Mouse (Mus musculus): ENCODE results near the gene Cdkl1. TPM values are rescaled to one million over a fixed set of nuclear protein-coding genes. Genes with fewer than 3 reads are reported as not detected.

Cdkl1 gene
- polyA plus RNA-seq, 1 experiment = 20.1 TPM

DNA sequence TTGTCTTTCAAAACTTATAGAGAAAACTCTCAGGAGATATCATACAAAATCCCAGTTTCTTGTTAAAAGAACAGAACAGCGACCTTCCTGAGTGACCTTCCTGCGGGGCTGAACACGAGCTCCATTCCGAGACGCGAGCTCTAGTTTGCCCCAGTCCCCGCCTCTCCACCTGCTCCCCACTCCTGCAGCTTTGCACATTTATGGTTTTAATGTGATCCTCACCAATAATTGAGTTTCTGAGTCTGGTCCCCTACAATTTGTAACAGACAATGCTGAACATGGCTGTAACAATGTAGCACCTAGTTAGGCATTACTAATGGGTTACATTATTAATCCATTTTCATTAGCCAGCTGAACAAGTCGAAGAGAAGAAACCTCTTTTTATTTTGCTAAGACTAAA lies 9.6 kb downstream of the Cdkl1 start:
- H3K4me1 ChIP-seq (ENCODE audit: control insufficient read depth, insufficient read depth, low read length) = no peaks in the 10 kb centered on the region
- no peak for TF ChIP-seq CTCF (IDR thresholded peaks at IDR 0.05; ENCODE audit: borderline replicate concordance, insufficient read depth, low read depth, low read length)
- peak in 1 of 2 experiments; percentile 30 for DNase-seq
- H3K27me3 ChIP-seq (ENCODE audit: control insufficient read depth, insufficient read depth, low read length) = no peaks in the 10 kb centered on the region
- no peak overlapping the region for H3K27ac ChIP-seq (ENCODE audit: insufficient read depth, low read length)
- WGBS = 82% methylated on average over 8 of the region's 8 CpGs
- H3K4me3 ChIP-seq (replicated peaks; ENCODE audit: insufficient read depth, low read depth, low read length) = no peak overlapping the region

DNA sequence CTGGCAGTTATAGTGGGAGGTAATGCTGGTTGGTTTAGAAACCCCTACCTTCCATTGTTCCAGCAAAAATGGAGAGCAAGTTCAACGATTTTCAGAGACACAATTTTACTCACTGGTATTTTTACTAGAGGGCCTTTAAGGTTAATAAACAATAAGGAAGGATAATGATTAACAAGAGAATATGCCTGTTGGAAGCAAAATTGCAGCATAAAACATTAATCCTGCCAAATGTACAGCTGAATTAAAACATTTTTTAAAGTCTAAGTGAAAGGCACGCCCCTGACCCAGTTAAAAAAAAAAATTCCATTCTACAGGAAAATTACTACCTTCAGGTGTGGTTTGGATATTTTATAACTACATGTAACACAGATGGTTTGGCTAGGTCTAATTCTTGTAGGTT lies 13.1 kb downstream of the Cdkl1 start:
- DNase-seq = no peak
- Histone ChIP-seq H3K4me1 (ENCODE audit: control insufficient read depth, insufficient read depth, low read length) (0 out of 2 replicates have a peak, but pooled peaks cover 1% of the 10 kb centered on the region), H3K4me3 (replicated peaks; ENCODE audit: insufficient read depth, low read depth, low read length) (no peak overlapping the region), H3K27me3 (ENCODE audit: control insufficient read depth, insufficient read depth, low read length) (no peaks in the 10 kb centered on the region), H3K27ac (ENCODE audit: insufficient read depth, low read length) (no peak overlapping the region)
- WGBS = 76% methylated on average over 2 of the region's 2 CpGs
- TF ChIP-seq CTCF (IDR thresholded peaks at IDR 0.05; ENCODE audit: borderline replicate concordance, insufficient read depth, low read depth, low read length) = no peak
- TF ChIP-seq POLR2A (IDR thresholded peaks at IDR 0.05; ENCODE audit: borderline replicate concordance, insufficient read depth, low read length) = no peak

DNA sequence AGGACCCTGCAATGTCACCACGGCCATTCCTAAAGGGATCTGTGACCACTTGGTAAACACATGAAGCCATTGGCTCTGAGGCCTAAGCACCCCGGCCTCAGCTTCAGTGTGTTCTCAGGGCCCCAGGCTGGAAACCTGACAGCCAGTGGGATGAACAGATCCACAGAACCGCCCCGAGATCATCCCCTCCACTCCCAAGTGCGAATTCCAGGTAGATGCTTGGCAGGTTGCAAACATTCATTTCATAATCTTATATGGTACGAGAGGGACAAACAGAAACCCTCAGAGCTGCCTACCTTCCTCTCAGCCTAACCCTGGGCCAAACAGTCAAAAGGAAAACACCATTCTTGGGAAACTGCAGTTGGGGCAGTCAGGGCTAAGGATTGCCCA lies 13.7 kb downstream of the Cdkl1 start:
- 89% methylated on average over 6 of the region's 6 CpGs for WGBS
- TF ChIP-seq CTCF (IDR thresholded peaks at IDR 0.05; ENCODE audit: borderline replicate concordance, insufficient read depth, low read depth, low read length) (no peak), POLR2A (IDR thresholded peaks at IDR 0.05; ENCODE audit: borderline replicate concordance, insufficient read depth, low read length) (no peak)
- DNase-seq = no peak

DNA sequence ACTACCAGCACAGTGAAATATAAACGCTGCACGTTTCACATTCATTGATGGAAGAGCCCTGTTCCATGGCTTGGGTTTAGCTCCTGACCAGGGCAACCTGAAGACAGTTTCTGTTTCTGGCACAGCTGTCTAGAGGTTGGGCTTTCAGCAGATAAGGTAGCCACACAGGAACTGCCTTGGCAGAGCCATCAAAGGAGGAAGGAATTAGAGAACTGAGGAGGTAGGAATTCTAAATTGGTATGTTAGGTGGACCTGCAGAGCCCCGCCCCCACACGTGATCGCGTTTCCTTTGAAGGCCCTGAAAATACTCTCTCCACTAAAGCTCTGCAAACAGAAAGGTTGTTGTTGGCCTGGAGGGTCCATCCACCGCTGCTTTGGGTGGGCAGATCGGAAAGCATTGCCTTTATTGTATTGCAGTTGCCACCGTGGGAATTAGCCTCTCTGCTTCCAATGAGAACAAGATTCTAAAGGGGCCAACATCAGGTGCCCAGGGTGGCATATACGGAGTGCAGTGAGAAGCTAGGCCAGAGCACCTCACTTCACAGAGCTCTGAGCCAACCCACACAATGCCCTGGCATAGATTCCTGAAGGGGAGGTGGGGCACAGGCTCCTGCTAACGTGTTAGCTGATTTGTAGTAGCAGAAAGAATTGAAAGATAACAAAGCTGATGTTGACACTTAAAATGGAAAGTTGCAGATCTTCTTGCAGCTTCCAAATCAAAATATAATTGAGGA lies 14.3 kb downstream of the Cdkl1 start:
- 71% methylated on average over 11 of the region's 11 CpGs for WGBS
- DNase-seq = no peak
- TF ChIP-seq CTCF (IDR thresholded peaks at IDR 0.05; ENCODE audit: borderline replicate concordance, insufficient read depth, low read depth, low read length) (no peak), POLR2A (IDR thresholded peaks at IDR 0.05; ENCODE audit: borderline replicate concordance, insufficient read depth, low read length) (no peak)
- no peaks in the 10 kb centered on the region for H3K27me3 ChIP-seq (ENCODE audit: control insufficient read depth, insufficient read depth, low read length)
- H3K27ac ChIP-seq (ENCODE audit: insufficient read depth, low read length) = no peak overlapping the region
- H3K4me3 ChIP-seq (replicated peaks; ENCODE audit: insufficient read depth, low read depth, low read length) = no peak overlapping the region
- H3K4me1 ChIP-seq (ENCODE audit: control insufficient read depth, insufficient read depth, low read length) = 0 out of 2 replicates have a peak, but pooled peaks cover 2% of the 10 kb centered on the region

More for the DNA sequence above, 13.7 kb downstream of the Cdkl1 start:
- Histone ChIP-seq H3K4me1 (ENCODE audit: control insufficient read depth, insufficient read depth, low read length) (0 out of 2 replicates have a peak, but pooled peaks cover 2% of the 10 kb centered on the region), H3K27ac (ENCODE audit: insufficient read depth, low read length) (no peak overlapping the region), H3K27me3 (ENCODE audit: control insufficient read depth, insufficient read depth, low read length) (no peaks in the 10 kb centered on the region), H3K4me3 (replicated peaks; ENCODE audit: insufficient read depth, low read depth, low read length) (no peak overlapping the region)

DNA sequence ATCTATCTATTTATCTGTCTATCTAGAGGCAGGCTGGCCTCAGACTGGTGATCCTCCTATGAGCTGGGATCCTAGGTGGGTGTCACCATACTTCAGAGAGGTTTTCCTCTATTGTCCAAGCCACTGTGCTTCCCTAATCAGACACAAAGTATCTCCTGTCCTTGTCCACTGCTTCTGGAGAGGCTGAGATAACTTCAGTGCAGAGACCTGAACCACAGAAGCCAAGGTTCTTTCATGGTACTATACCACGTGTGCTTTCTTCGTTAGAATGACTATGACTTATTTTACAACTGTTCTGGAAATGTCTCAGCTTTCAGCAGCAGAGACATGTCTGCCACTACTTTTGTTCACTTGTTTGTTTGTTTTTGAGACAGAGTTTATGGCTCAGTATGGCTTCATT lies 22.2 kb downstream of the Cdkl1 start:
- no peaks in the 10 kb centered on the region for H3K27me3 ChIP-seq (ENCODE audit: control insufficient read depth, insufficient read depth, low read length)
- 91% methylated on average over 2 of the region's 2 CpGs for WGBS

DNA sequence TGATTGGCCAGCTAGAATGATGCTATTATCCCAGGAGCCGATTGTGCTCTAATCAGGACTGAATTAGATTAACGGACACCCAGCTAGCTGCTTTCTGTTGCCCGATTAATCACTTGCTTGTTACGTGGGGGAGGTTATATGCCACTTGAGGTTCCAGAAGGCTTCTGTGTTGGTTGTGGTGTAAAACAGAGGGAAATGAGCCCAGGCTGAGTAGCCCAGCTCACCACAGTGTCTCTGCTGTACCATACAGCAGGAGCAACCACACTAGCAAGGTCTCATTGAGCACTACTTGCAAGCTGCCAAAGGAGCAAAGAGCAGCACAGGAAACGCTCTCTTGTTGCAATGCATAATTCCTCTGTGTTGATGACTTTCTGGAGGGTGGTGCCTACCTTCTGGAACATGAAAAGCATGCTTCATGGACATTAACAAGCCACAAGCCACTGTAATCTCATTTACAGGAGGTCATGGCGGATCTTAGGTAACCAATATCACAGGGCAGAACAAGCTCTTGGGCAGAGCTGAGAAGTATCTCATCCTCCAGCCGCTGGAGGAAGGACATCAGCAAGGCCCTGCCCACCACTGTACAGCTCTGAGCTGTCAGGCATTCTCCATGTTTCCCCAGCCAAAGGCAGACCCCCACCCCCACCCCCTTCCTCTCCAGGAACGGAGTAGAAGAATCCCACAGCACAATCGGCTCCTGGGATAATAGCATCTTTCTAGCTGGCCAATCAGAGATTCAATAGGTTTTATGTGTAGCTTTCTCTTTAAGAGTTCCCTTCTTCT lies 23.4 kb downstream of the Cdkl1 start:
- Histone ChIP-seq H3K27ac (ENCODE audit: insufficient read depth, low read length) (peak overlapping the region; percentile 23; the same call in 1 of the 2 replicates), H3K4me1 (ENCODE audit: control insufficient read depth, insufficient read depth, low read length) (0 out of 2 replicates have a peak, but pooled peaks cover 2% of the 10 kb centered on the region), H3K27me3 (ENCODE audit: control insufficient read depth, insufficient read depth, low read length) (no peaks in the 10 kb centered on the region), H3K4me3 (replicated peaks; ENCODE audit: insufficient read depth, low read depth, low read length) (no peak overlapping the region)
- TF ChIP-seq POLR2A (IDR thresholded peaks at IDR 0.05; ENCODE audit: borderline replicate concordance, insufficient read depth, low read length) (no peak), CTCF (IDR thresholded peaks at IDR 0.05; ENCODE audit: borderline replicate concordance, insufficient read depth, low read depth, low read length) (no peak)
- no peak for DNase-seq
- 68% methylated on average over 9 of the region's 9 CpGs for WGBS

More for the DNA sequence above, 22.2 kb downstream of the Cdkl1 start:
- H3K4me3 ChIP-seq (replicated peaks; ENCODE audit: insufficient read depth, low read depth, low read length) = no peak overlapping the region
- H3K4me1 ChIP-seq (ENCODE audit: control insufficient read depth, insufficient read depth, low read length) = 0 out of 2 replicates have a peak, but pooled peaks cover 4% of the 10 kb centered on the region
- H3K27ac ChIP-seq (ENCODE audit: insufficient read depth, low read length) = no peak overlapping the region
- TF ChIP-seq CTCF (IDR thresholded peaks at IDR 0.05; ENCODE audit: borderline replicate concordance, insufficient read depth, low read depth, low read length) (no peak), POLR2A (IDR thresholded peaks at IDR 0.05; ENCODE audit: borderline replicate concordance, insufficient read depth, low read length) (no peak)
- no peak for DNase-seq

DNA sequence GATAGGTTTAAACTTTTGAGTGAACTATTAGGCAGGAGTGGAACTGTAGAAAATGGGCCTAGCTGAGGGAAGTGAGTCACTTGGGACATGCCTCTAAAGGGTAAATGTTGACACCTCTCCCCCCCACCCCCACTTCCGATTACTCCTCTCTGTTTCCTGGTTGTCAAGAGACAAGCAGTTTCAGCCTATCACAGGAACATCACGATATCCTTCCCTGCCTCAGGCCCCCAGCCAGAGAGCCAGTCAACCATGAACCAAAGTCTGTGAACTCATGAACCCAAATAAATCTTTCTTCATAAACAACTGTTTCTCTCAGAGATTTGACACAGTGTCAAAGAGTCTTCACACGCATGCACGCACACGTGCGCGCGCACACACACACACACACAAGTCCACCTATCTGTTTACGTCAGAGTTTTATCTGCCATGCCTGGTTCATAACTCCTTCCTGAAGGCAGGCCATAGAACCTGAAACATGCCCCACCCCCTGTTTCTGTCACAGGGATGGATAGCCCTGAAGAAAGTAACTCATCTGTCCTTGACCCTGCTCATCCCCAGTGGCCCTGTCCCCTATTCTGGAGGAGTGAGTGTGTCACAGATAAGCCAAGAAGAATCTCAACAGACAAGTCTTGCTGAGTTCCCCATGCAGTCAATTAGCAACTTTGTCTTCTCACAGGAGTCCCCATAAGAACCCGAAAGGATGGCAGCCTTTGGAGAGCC lies 24.7 kb downstream of the Cdkl1 start:
- no peak overlapping the region for H3K4me3 ChIP-seq (replicated peaks; ENCODE audit: insufficient read depth, low read depth, low read length)
- H3K27ac ChIP-seq (ENCODE audit: insufficient read depth, low read length) = no peak overlapping the region
- H3K4me1 ChIP-seq (ENCODE audit: control insufficient read depth, insufficient read depth, low read length) = 0 out of 2 replicates have a peak, but pooled peaks cover 2% of the 10 kb centered on the region
- no peaks in the 10 kb centered on the region for H3K27me3 ChIP-seq (ENCODE audit: control insufficient read depth, insufficient read depth, low read length)
- DNase-seq = no peak
- WGBS = 86% methylated on average over 10 of the region's 10 CpGs
- no peak for TF ChIP-seq CTCF (IDR thresholded peaks at IDR 0.05; ENCODE audit: borderline replicate concordance, insufficient read depth, low read depth, low read length)
- TF ChIP-seq POLR2A (IDR thresholded peaks at IDR 0.05; ENCODE audit: borderline replicate concordance, insufficient read depth, low read length) = no peak

Measured in cerebellum, adult 2 months (tissue).